Mouse (Mus musculus): Measurements from ENCODE around the gene Chrna3. TPM values are rescaled to one million over a fixed set of nuclear protein-coding genes. Genes with fewer than 3 reads are reported as not detected.

The Chrna3 gene
- polyA plus RNA-seq, 1 experiment, result not detected

DNA sequence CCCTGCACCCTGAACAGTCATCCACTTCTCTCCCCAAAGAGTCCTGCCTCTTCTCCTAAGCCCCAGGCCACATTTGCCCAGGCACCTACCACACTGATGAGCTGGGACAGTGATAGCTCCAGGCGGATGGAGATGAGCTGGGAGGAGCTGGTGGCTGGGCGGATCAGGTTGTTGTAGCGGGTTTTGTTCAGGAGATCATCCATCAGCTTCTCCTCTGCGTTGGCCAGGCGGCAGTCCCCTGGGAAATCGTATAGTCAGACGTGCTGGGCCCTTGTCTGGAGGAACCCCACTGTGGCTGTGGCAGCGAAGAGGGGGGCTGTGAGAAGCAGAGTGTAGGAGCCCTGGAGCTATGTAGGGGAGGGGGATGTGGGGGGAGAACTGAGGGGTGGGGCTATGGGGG lies 17.3 kb upstream of the Chrna3 start:
- no peak overlapping the region for H3K4me3 ChIP-seq (ENCODE audit: insufficient read depth, low read depth, low read length)
- 54% methylated on average over 8 of the region's 8 CpGs for WGBS
- TF ChIP-seq CTCF (IDR thresholded peaks at IDR 0.05; ENCODE audit: insufficient read depth, low read depth, low read length) (no peak), POLR2A (IDR thresholded peaks at IDR 0.05; ENCODE audit: insufficient read depth, low read depth, low read length) (no peak)
- H3K27ac ChIP-seq (ENCODE audit: insufficient read depth, low read depth, low read length), result no peak overlapping the region
- peaks cover 15% of the 10 kb centered on the region for H3K4me1 ChIP-seq (ENCODE audit: control insufficient read depth, insufficient read depth, low read length)

DNA sequence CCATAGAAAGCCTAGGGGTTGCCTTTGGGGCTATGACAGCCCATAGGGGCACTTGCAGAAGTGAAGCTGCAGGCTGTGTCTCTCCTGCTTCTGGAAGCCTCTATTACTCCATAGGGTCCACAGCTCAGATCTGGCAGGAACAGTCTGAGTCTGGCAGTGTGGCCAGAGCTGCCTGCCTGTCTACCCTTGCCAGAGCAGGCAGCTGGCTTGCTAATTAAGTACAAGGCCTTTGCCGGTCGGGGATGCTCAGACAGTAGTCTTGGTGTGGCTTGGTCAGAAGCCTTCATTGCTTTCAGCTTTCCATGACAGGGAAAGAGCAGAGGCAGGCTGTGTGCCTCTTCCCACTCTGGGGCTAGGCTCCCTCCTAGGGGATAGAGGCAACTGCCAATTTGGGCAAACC lies 15.0 kb upstream of the Chrna3 start:
- WGBS, result 78% methylated on average over 2 of the region's 2 CpGs
- Histone ChIP-seq H3K4me1 (ENCODE audit: control insufficient read depth, insufficient read depth, low read length) (peaks cover 7% of the 10 kb centered on the region; the same call in 1 of the 2 replicates), H3K4me3 (ENCODE audit: insufficient read depth, low read depth, low read length) (no peak overlapping the region), H3K27ac (ENCODE audit: insufficient read depth, low read depth, low read length) (no peak overlapping the region)
- TF ChIP-seq POLR2A (IDR thresholded peaks at IDR 0.05; ENCODE audit: insufficient read depth, low read depth, low read length), result no peak
- no peak for TF ChIP-seq CTCF (IDR thresholded peaks at IDR 0.05; ENCODE audit: insufficient read depth, low read depth, low read length)

DNA sequence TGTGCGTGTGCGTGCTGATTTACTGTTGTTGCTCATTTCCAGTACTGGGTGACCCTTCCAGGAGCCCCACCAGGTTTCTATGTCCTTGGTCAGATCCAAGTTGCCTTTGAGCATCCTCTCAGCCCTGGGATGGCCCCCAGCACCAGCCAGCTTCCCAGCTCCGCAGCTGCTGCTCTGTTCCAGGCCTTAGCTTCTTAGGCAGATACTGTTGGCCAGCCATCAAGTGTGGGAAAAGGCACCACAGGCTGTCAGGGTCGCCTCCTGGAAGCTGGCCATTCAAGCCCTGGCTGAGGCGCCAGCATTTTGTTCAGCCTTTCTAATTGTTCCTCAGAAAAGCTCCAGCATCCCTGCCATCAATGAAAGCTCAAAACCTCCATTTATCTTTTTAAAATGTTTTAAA lies 13.6 kb upstream of the Chrna3 start:
- TF ChIP-seq POLR2A (IDR thresholded peaks at IDR 0.05; ENCODE audit: insufficient read depth, low read depth, low read length), result no peak
- TF ChIP-seq CTCF (IDR thresholded peaks at IDR 0.05; ENCODE audit: insufficient read depth, low read depth, low read length), result no peak
- WGBS, result 55% methylated on average over 5 of the region's 5 CpGs
- Histone ChIP-seq H3K27ac (ENCODE audit: insufficient read depth, low read depth, low read length) (no peak overlapping the region), H3K4me3 (ENCODE audit: insufficient read depth, low read depth, low read length) (no peak overlapping the region), H3K4me1 (ENCODE audit: control insufficient read depth, insufficient read depth, low read length) (peaks cover 7% of the 10 kb centered on the region; the same call in 1 of the 2 replicates)

DNA sequence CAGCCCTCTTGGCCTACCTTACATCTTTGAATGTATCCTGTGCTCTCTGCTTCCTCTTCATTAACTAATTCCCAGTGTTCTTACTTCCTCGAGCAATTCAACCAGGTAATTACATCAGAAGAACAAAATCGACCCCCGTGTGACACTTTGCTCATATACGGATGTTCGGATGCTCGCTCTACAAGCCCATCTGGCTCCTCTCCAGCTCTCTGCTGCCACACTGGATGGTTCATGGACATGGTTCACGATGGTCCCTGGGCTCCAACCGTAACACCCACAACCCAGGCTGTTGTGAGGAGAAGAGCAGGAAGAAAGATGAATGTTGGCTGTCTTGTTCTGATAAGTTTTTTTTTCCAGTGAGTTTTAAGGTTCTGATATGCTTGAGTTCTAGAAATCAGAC lies 12.6 kb upstream of the Chrna3 start:
- TF ChIP-seq POLR2A (IDR thresholded peaks at IDR 0.05; ENCODE audit: insufficient read depth, low read depth, low read length) (no peak), CTCF (IDR thresholded peaks at IDR 0.05; ENCODE audit: insufficient read depth, low read depth, low read length) (no peak)
- H3K4me3 ChIP-seq (ENCODE audit: insufficient read depth, low read depth, low read length), result no peak overlapping the region
- 78% methylated on average over 8 of the region's 8 CpGs for WGBS
- H3K27ac ChIP-seq (ENCODE audit: insufficient read depth, low read depth, low read length), result no peak overlapping the region
- peaks cover 7% of the 10 kb centered on the region; the same call in 1 of the 2 replicates for H3K4me1 ChIP-seq (ENCODE audit: control insufficient read depth, insufficient read depth, low read length)

DNA sequence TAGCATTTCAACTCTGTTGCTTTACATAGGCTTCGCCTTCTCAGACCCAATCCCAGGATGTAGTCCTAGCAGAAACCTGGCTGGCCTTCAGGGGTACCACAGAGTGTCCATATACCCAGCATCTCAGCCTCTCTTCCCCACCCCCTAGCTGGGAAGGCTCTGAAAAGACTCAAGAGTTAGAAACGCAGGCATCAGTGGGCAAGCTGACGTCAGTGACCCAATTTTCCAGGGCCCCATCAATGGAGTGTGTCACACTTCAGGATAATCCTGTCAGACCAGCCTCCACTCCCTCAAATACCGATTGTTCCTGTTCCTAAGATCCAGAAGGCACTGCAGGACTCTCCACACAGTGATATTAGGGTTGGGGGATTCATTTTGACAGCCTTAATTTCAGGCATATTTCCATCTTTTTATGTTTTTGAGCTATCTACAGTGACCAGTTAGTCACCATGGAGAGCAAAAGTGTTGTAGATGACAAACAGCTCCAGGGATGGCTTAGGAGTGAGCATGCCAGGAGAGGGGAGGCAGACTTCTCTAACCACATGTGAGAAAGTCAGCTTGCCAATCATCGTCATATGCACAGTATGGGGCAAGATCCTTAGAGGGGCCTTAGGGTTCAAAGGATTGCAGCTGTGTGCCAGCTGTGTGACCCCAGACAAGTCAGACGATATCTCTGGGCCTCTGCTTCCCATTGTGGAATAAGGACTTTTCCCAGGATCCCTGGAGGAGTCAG lies 5.2 kb upstream of the Chrna3 start:
- H3K4me1 ChIP-seq (ENCODE audit: control insufficient read depth, insufficient read depth, low read length), result no peaks in the 10 kb centered on the region
- H3K27ac ChIP-seq (ENCODE audit: insufficient read depth, low read depth, low read length), result no peak overlapping the region
- H3K4me3 ChIP-seq (ENCODE audit: insufficient read depth, low read depth, low read length), result no peak overlapping the region
- no peak for TF ChIP-seq POLR2A (IDR thresholded peaks at IDR 0.05; ENCODE audit: insufficient read depth, low read depth, low read length)
- 62% methylated on average over 6 of the region's 6 CpGs for WGBS

GRCm38 (mm10) chr9:55025534-55026274 lies 658 bp downstream of the Chrna3 start:
- TF ChIP-seq CTCF (IDR thresholded peaks at IDR 0.05; ENCODE audit: insufficient read depth, low read depth, low read length) (no peak), POLR2A (IDR thresholded peaks at IDR 0.05; ENCODE audit: insufficient read depth, low read depth, low read length) (no peak)
- WGBS, result 8% methylated on average over 38 of the region's 38 CpGs
- Histone ChIP-seq H3K4me1 (ENCODE audit: control insufficient read depth, insufficient read depth, low read length) (peaks cover 8% of the 10 kb centered on the region), H3K4me3 (ENCODE audit: insufficient read depth, low read depth, low read length) (peak overlapping the region; percentile 36), H3K27ac (ENCODE audit: insufficient read depth, low read depth, low read length) (no peak overlapping the region)

- TF ChIP-seq CTCF (IDR thresholded peaks at IDR 0.05; ENCODE audit: insufficient read depth, low read depth, low read length), result no peak
- Histone ChIP-seq H3K4me3 (ENCODE audit: insufficient read depth, low read depth, low read length) (no peak overlapping the region), H3K4me1 (ENCODE audit: control insufficient read depth, insufficient read depth, low read length) (peaks cover 8% of the 10 kb centered on the region), H3K27ac (ENCODE audit: insufficient read depth, low read depth, low read length) (no peak overlapping the region)
- WGBS, result 34% methylated on average over 13 of the region's 13 CpGs
Observed at GRCm38 (mm10) chr9:55023902-55024583, 2.3 kb downstream of the Chrna3 start.

- peaks cover 8% of the 10 kb centered on the region for H3K4me1 ChIP-seq (ENCODE audit: control insufficient read depth, insufficient read depth, low read length)
- H3K4me3 ChIP-seq (ENCODE audit: insufficient read depth, low read depth, low read length), result no peak overlapping the region
- TF ChIP-seq CTCF (IDR thresholded peaks at IDR 0.05; ENCODE audit: insufficient read depth, low read depth, low read length) (no peak), POLR2A (IDR thresholded peaks at IDR 0.05; ENCODE audit: insufficient read depth, low read depth, low read length) (no peak)
- no peak overlapping the region for H3K27ac ChIP-seq (ENCODE audit: insufficient read depth, low read depth, low read length)
- WGBS, result 86% methylated on average over 5 of the region's 5 CpGs
Observed at GRCm38 (mm10) chr9:55023326-55023725, 3.0 kb downstream of the Chrna3 start.

GRCm38 (mm10) chr9:55016926-55017325 lies 9.4 kb downstream of the Chrna3 start:
- no peak overlapping the region for H3K27ac ChIP-seq (ENCODE audit: insufficient read depth, low read depth, low read length)
- no peak overlapping the region for H3K4me3 ChIP-seq (ENCODE audit: insufficient read depth, low read depth, low read length)
- TF ChIP-seq POLR2A (IDR thresholded peaks at IDR 0.05; ENCODE audit: insufficient read depth, low read depth, low read length) (no peak), CTCF (IDR thresholded peaks at IDR 0.05; ENCODE audit: insufficient read depth, low read depth, low read length) (no peak)
- H3K4me1 ChIP-seq (ENCODE audit: control insufficient read depth, insufficient read depth, low read length), result no peaks in the 10 kb centered on the region
- WGBS, result 68% methylated on average over 3 of the region's 3 CpGs

Measured in olfactory bulb, adult 2 months (tissue).